Mouse (Mus musculus) natural killer cell, adult 2 months (primary cell): ENCODE measurements around the gene Ces1c.

Experiments used
- DNase-seq, 2 experiments: peaks; one replicate each; pipeline ENCODE4 v3.0.0; 2022; ENCODE audit warnings: low spot score in 2 of 2

The Ces1c gene

DNA sequence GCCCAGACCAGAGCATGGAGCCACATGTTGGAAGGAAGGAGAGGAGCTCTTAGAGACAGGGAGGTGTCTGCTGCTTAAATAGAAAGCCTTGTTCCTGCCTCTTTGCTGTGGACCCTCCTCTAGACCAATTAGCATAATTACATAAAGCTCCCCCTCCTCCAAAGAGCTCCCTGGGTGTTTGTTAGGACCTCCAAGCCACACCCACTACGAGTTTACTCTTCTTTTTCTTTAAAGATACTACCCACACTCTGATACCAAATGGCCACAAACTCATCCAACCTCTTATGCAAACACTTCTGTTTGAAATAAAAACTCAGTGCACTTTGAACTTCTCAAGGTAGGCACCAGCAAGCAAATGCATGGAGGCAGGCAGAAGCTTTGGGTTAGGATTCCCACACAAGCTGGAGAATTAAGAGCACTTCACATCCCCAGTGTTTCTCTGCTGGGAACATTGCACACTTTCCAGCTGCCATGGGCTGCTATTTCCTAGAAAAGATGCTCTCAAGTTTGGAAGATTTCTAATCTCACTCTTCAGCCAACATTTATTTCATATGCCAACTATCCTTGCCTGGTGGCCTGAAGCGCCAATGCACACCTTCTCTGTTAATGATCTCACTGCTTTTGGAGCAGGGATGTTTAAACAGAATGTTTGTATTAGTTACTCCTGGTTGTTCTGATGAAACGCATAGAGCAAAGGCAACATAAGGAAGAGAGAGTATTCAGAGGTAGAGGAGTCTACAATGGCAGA lies at the start of gene Ces1c:
Gene Ces1c, minus strand, starts transcription at position 51 of the 748 bp plus-strand sequence.
- DNase-seq: no peak

- DNase-seq: no peak
Measured at GRCm38 (mm10) chr8:93180581-93181129, 49.6 kb upstream of the Ces1c start.

- no peak for DNase-seq
Measured at GRCm38 (mm10) chr8:93176593-93176992, 45.5 kb upstream of the Ces1c start.

GRCm38 (mm10) chr8:93174554-93174953 lies 43.5 kb upstream of the Ces1c start:
- no peak for DNase-seq

DNA sequence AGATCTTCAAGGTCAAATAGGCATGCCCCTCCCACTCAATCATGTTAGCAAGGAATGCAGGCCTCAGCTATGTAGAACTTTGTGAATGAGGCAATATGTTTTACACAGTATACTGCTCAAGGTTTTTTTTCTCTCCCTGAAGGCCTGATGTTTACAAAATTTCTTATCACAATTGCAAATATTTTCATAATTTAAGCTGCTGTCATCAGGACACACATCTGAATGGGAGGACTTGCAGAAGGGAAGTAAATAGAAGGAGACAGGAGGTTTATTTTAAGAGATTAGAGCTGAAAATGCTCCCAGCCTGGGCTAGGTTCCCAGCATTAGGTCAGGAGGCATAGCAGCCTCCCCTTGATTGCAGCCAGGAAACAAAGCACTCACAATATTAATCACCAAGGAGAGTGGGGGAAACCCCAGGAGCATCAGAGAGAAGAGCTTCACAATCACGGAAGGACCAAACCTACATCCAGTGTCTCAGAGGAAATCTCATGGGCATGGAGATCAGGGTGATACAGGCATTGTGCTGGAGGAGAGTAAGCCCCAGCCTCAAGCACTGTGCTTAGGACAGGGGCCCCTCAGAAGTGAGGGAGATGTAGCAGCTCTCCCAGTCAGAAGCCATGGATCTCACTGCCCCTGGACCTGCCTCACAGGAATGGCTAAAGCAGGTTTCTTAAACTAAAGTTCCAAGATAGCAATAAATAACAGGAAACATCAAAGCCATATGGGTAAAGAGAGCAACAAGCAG lies 40.9 kb upstream of the Ces1c start:
- no peak for DNase-seq

DNA sequence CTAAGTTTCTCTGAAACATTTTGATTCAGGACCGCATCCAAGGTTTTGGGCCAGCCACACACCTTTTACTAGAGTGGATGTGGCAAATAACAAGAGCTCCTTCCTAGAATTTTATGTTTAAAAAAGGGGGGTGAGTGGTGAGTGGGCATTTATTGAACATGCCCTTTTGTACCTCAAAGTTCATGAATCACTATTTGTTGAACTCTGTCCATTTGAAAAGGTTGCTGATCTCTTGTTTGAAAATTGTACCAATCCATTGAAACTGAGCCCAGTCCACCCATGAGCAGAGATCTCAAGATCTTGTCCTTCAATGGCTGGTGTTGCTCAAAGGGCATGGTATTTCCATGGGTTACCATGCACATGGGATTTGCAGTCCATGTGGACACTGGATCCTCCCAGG lies 32.3 kb upstream of the Ces1c start:
- DNase-seq: no peak

- DNase-seq: no peak
Measured at GRCm38 (mm10) chr8:93151401-93151800, 20.3 kb upstream of the Ces1c start.

- DNase-seq: no peak
Measured at GRCm38 (mm10) chr8:93147331-93147730, 16.2 kb upstream of the Ces1c start.

- peak in 1 of 2 experiments; percentile 1 for DNase-seq
Measured at GRCm38 (mm10) chr8:93140696-93141095, 9.6 kb upstream of the Ces1c start.

- DNase-seq: no peak
Measured at GRCm38 (mm10) chr8:93132196-93132595, 1.1 kb upstream of the Ces1c start.

DNA sequence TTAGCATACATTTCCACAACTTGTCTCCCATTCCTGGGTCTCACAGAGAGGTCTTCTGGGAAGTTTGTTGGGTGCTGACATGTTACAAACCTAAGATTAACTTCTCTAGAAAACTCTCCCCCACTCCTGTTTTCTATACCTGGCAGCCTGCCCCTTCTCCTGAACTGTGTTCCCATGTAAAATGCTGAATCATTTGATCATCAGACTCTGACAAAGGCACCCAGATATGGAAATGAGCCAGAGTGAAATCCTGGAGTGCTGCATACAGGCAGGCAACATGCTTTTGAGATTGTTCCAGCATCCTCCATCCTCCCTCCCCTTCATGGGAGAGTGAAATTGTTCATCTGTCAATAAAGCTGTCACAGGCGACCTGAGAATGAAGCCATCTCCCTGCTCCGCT lies 4.6 kb downstream of the Ces1c start:
- DNase-seq: no peak

GRCm38 (mm10) chr8:93122005-93122404 lies 9.1 kb downstream of the Ces1c start:
- no peak for DNase-seq

DNA sequence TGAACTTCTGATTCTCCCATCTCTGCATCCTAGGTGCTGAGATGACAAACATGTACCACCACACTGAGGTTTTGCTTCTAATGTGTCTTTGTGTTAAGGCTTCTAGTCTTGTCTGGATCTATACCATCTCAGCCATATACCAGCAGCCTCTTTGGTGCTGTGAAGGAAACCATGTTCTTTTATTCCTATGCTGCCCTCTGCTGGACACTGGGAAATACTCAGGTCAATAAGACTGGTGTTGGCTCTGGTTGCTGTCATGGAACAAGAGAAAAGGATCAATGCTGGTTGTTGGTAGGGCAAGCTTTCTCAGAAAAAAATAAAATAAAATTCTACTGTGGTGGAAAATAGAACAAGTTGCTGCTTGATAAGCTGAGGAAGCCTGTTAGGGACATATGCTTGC lies 35.7 kb downstream of the Ces1c start:
- no peak for DNase-seq

DNA sequence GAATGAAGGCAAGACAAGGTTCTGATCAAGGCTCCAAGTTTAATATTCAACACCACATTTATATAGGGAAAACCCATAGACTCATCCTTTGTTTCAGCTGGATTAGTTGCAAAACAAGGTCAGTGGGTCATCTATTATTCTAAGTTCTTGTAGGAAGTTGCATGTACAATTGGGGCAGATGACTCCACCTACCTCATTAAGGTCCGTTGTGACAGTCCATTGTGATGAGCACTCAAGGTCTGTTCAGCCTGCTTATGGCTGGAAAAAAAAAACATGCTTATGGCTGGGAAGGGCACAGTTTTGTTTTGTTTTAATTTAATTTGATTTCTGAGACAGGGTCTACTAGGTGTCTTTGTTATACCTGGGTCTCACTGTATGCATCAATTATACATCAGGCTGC lies 39.8 kb downstream of the Ces1c start:
- no peak for DNase-seq

DNA sequence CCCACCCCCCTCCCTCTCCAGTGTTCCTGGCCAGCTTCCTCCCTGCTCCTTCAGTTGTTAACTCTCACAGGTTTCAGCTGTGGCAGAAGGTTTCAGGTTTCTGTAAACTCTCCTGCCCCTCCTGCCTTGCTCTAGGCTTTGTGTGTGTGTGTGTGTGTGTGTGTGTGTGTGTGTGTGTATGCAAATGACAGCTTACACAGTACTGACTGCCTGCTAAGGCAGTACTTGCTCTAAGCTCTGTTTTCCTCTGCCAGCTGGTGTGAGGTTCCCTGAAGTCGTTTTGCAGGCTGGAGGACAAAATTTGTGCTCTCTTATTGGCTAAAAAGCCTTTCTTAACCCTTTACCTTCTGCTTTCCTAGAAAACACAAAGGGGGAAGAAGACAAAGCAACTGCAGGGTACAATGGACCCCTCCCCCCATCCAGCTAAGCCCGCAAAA lies 42.4 kb downstream of the Ces1c start:
- DNase-seq: no peak

GRCm38 (mm10) chr8:93088193-93088592 lies 42.9 kb downstream of the Ces1c start:
- no peak for DNase-seq

DNA sequence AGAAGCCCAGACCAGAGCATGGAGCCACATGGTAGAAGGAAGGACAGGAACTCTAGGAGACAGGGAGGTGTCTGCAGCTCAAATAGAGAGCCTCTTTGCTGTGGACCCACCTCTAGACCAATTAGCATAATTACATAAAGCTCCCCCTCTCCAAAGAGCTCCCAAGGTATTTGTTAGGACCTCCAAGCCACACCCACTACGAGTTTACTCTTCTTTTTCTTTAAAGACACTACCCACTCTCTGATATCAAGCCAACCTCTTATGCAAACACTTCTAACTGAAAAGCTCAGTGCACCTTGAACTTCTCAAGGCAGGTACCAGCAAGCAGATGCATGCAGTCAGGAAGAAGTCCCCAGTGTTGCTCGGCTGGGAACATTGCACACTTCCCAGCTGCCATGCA lies 51.2 kb downstream of the Ces1c start, which contains the start of gene Ces1b:
Gene Ces1b, minus strand, starts transcription at position 131 of the 400 bp plus-strand sequence.
- no peak for DNase-seq

DNA sequence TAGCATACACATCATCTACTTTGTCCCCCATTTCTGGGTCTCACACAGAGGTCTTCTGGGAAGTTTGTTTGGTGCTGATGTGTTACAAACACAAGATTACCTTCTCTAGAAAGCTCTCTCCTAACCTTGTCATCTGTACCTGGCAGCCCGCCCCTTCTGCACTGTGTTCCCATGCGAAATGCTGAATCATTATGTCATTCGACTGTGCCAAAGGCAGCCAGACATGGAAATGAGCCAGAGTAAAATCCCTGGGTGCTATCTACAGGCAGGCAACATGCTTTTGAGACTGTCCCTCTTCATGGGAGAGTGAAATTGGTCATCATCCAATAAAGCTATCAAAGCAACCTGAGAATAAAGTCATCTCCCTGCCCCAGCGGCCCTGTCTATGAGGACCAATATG lies 55.8 kb downstream of the Ces1c start:
- DNase-seq: no peak

DNA sequence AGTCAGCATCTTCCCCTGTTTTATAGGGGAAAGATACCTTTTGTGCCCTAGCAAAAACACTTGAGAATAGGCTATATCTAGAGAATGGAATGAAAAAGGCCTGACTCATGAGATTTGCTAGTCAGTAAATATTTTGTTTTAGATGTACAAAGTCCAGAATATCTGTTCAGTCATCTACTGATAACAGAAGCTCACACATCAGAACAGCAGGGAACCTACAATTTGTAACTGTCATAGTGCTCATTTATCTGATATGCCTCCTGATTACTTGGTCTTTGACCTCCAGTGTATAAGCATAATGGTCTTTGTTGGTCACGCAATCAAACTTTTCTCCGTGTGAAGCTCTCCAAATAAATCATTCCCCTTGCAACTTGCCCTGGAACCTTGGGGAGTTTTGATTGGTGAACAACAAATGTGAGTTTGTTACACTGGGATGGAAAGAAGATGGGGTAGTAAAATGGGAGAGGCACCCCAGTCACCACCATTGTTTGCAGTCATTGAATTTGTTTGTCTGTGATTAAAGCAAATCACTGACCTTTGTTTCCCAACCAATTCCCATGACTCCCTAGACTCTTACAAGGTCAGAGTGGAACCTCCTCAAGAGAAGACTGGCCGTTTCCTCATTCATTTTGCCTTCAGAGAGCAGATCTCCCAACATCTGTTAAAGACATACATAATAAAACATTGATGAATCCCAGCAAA lies 67.5 kb downstream of the Ces1c start:
- DNase-seq: no peak

DNA sequence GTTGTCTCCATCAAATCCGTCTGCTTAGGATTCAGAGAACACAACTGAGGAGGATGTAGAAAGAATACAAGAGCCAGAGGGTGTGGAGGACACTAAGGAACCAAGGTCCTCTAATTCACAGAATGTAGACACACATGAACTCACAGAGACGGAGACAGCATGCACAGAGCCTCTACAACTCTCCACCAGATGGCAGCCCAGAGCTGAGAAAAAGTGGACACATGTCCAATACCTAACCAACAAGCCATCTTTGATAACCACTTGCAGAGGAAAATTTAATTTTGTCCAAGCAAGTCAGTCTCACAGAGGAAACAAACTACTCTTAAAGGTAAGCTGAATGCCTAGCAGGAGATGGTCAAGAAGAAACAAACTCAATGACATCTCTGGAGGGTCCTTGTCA lies 71.9 kb downstream of the Ces1c start:
- DNase-seq: no peak

DNA sequence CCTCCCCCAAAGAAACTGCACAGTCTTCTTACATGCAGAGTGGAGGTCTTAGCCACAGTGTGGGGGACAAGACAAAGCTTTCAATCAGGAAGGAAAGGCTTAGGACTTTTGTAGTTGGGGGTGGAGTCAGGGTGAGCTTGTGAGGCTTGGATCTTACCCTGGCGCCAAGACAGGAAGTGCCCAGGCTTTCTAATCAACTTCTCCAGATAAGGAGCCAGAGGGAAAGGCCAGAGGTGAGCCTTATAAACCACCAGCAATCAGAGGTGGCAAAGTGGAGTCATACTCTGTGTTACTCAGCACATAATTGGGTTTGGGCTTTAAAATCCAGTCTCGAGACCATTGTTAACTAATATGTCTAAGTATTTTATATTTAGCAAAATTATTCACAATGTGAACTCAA lies 75.8 kb downstream of the Ces1c start:
- no peak for DNase-seq
